Mouse (Mus musculus) embryonic facial prominence, embryonic 14.5 days (tissue): Measurements from ENCODE around the gene Urad. TPM values are rescaled to one million over a fixed set of nuclear protein-coding genes. Genes with fewer than 3 reads are reported as not detected.

Experiments
- ATAC-seq: fragments of 200-750 bp; cut with Nextera tagmentation; 2 replicates; pipeline ENCODE4 v1.8.0; 2017; ENCODE audit warnings: low read depth, moderate number of reproducible peaks, moderate TSS enrichment
- DNase-seq: peaks from one replicate; pipeline ENCODE4 v3.0.0-alpha.2; 2015; ENCODE audit warnings: low spot score
- H3K27ac ChIP-seq: fragments of 300-500 bp; sonication (generic); replicated peaks from 2 replicates; pipeline ENCODE4 v1.5.1; 2014; ENCODE audit warnings: low read depth, mild to moderate bottlenecking, low read length, moderate library complexity
- H3K27me3 ChIP-seq: fragments of 300-500 bp; sonication (generic); replicated peaks from 2 replicates; pipeline ENCODE4 v1.6.1; 2014; ENCODE audit warnings: low read length; ENCODE audit not compliant: control insufficient read depth, insufficient read depth
- H3K36me3 ChIP-seq: fragments of 300-500 bp; sonication (generic); 2 replicates; pipeline ENCODE4 v1.6.1; 2014; ENCODE audit warnings: low read length, mixed read lengths; ENCODE audit not compliant: control insufficient read depth, insufficient read depth
- H3K4me1 ChIP-seq: fragments of 300-500 bp; sonication (generic); 2 replicates; pipeline ENCODE4 v1.6.1; 2014; ENCODE audit warnings: antibody characterized with exemption, low read length; ENCODE audit not compliant: control insufficient read depth, insufficient read depth
- H3K4me2 ChIP-seq: fragments of 300-500 bp; sonication (generic); 2 replicates; pipeline ENCODE4 v1.6.1; 2014; ENCODE audit warnings: low read depth, mild to moderate bottlenecking, low read length, moderate library complexity, mixed read lengths
- H3K4me3 ChIP-seq: fragments of 300-500 bp; sonication (generic); 2 replicates; pipeline ENCODE4 v1.5.1; 2014; ENCODE audit warnings: low read depth, mild to moderate bottlenecking, low read length
- H3K9ac ChIP-seq: fragments of 300-500 bp; sonication (generic); 2 replicates; pipeline ENCODE4 v1.6.1; 2014; ENCODE audit warnings: low read depth, mild to moderate bottlenecking, low read length, moderate library complexity, mixed read lengths
- H3K9me3 ChIP-seq: fragments of 300-500 bp; sonication (generic); 2 replicates; pipeline ENCODE4 v1.6.1; 2016; ENCODE audit warnings: low read length; ENCODE audit not compliant: control insufficient read depth
- WGBS: fragments of 180-500 bp; shearing (Covaris S2); extraction: QIAGEN DNeasy Blood & Tissue Kit; methylation state at CpG from one replicate; pipeline ENCODE4 v1.1.7; 2014; 5-methylcytosine and 5-hydroxymethylcytosine counted together
- polyA plus RNA-seq: library from polyadenylated mRNA; unstranded; fragments of >200 nt; fragmentation: Nextera tagmentation; extraction: Ambion mirVana; gene quantifications from 2 replicates; pipeline ENCODE4 v1.2.1, GENCODE M21; 2014

Urad gene
- polyA plus RNA-seq, 1 experiment from 2014 or later = not detected

DNA sequence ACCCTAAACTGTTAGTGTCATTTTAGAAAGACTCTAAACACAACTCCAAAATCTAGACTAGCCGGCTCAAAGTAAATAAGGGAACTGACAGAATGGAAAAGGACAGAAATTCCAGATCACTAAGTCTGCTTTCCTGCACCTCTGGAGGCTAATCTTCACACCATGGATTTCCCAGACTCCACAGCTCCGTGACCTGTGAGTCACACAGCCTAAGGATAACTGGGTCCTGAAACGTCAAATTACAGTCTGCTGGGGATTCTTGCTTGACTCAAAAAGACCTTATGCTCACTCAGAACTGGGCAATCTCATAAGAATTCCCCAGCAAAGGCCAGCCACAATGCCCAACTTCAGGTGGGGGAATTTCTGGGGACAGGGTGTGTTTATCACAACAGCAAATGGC lies 33.5 kb upstream of the Urad start:
- no peak overlapping the region for H3K27ac ChIP-seq
- H3K4me1 ChIP-seq = no peaks in the 10 kb centered on the region
- no peaks in the 10 kb centered on the region for H3K9me3 ChIP-seq
- WGBS = 55% methylated on average over 3 of the region's 3 CpGs
- no peak overlapping the region for H3K9ac ChIP-seq
- DNase-seq = no peak
- H3K27me3 ChIP-seq = no peaks in the 10 kb centered on the region
- no peak overlapping the region for H3K4me3 ChIP-seq
- no peak for ATAC-seq
- H3K4me2 ChIP-seq = no peak overlapping the region
- no peaks in the 10 kb centered on the region for H3K36me3 ChIP-seq

DNA sequence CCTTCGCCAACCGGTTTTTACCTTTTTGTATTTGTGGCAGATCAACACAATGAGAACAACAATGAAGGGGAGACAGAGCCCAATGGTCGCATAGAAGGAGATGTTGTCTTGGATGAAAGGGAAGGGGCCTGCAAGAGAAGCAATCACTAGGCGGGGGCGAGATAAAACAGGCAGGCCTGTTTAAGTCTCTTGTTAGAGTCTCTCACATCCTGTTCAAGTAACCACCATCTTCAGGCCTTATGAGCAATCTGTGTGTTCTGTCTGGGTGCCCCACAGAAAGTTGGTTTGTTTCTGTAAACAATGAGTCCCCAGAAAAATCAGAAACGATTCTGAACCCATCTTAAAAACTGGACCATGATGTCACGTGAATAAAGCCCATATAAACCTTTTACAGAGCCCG lies 32.7 kb upstream of the Urad start:
- Histone ChIP-seq H3K36me3 (no peaks in the 10 kb centered on the region), H3K4me1 (no peaks in the 10 kb centered on the region), H3K9ac (no peak overlapping the region), H3K4me3 (no peak overlapping the region), H3K27me3 (no peaks in the 10 kb centered on the region), H3K4me2 (no peak overlapping the region), H3K9me3 (no peaks in the 10 kb centered on the region), H3K27ac (no peak overlapping the region)
- ATAC-seq = no peak
- WGBS = 80% methylated on average over 8 of the region's 8 CpGs
- DNase-seq = no peak

DNA sequence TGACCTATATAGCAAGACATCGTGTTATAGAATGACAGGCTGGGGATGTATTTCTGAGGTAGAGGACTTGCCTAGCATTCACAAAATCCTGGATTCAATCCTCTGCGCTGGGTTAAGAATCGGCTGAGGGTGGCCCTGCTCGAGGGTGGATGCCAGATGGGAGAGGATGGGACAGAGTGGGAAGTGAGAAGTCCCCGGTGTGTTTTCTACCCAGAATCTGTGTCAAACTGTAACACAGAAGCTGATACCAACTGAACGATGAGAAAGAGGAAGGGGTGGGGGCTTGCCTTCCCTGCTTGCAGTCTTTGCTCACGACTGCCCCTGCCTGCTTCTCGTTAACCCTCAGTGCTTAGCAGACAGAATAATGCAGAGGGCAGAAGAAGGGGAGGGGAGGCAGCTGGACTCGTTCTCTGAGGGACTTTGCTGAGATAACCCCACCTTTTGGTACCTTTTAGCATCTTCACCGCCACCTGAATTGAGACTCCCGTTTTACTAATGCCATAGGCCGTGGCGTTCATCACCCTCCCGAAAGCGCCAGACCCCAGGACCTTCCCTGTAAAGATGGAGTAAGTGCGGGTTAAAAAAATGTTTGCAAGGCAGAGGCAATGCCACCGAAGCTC lies 32.0 kb upstream of the Urad start:
- H3K4me2 ChIP-seq = no peak overlapping the region
- DNase-seq (no peak), ATAC-seq (no peak)
- no peak overlapping the region for H3K4me3 ChIP-seq
- no peak overlapping the region for H3K27ac ChIP-seq
- no peaks in the 10 kb centered on the region for H3K27me3 ChIP-seq
- H3K4me1 ChIP-seq = no peaks in the 10 kb centered on the region
- H3K9me3 ChIP-seq = no peaks in the 10 kb centered on the region
- H3K36me3 ChIP-seq = no peaks in the 10 kb centered on the region
- 55% methylated on average over 17 of the region's 17 CpGs for WGBS
- no peak overlapping the region for H3K9ac ChIP-seq

DNA sequence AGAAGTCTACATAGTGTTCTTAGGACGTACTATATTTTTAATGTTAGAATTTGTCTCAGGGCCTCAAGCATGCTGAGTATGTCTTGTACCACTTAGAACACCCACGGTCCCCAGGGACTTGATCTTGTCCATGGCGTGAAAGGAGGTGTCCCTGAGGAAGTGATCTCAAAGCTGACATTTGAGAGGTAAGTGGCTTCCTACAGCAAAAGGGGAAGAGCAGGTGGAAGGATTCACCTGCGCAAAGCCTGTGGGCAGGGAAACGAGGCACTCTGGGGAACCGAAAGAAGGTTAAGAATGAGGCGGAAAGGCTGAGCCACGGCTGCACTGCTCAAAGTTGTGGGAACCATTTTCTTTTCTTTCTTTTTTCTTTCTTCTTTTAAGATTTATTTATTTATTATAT lies 29.7 kb upstream of the Urad start:
- no peaks in the 10 kb centered on the region for H3K36me3 ChIP-seq
- 85% methylated on average over 8 of the region's 8 CpGs for WGBS
- H3K27me3 ChIP-seq = no peaks in the 10 kb centered on the region
- no peak overlapping the region for H3K9ac ChIP-seq
- no peak overlapping the region for H3K27ac ChIP-seq
- H3K4me2 ChIP-seq = no peak overlapping the region
- H3K9me3 ChIP-seq = no peaks in the 10 kb centered on the region
- ATAC-seq (no peak), DNase-seq (no peak)
- H3K4me1 ChIP-seq = no peaks in the 10 kb centered on the region
- no peak overlapping the region for H3K4me3 ChIP-seq

DNA sequence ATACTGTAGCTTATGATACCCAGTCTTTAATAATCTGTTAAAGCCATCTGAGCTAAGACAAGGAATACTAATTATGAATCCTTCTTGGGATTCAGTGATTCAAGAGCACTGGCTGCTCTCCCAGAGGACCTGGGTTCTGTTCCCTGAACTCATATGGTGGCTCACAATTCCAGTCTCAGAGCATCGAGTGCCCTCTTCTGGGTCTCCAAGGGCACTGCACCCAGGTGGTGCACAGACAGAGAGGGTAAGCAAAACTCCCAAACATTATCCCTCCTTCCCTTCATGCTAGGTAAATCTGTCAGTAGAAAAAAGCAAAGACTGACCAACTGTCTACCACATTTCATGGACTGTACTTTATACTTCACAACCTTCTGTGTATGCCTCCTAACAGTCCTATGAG lies 23.7 kb upstream of the Urad start:
- H3K4me1 ChIP-seq = no peaks in the 10 kb centered on the region
- WGBS = 67% methylated on average over 1 of the region's 1 CpGs

DNA sequence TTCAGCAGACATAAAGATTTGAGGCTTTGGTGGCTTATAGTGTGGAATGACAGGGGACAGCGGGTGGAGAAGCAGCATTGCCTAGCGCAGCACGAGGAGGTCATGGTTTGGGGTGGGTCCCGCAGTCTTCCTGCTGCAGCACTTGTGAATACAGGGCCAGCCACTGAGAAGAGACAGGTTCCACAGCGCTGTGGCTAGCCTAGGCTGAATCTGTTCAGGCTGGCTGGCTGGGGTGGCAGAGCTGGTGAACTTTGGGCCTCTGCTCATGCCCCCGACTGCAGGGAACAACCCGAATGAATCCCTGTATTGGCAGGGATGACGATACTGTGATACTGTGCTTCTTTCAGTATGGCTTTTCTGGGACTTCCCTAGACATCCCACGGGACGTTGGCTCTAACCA lies 21.7 kb upstream of the Urad start:
- no peaks in the 10 kb centered on the region for H3K27me3 ChIP-seq
- no peak overlapping the region for H3K4me2 ChIP-seq
- H3K4me3 ChIP-seq = no peak overlapping the region
- no peaks in the 10 kb centered on the region for H3K4me1 ChIP-seq
- ATAC-seq = no peak
- no peak for DNase-seq
- H3K36me3 ChIP-seq = no peaks in the 10 kb centered on the region
- WGBS = 84% methylated on average over 10 of the region's 10 CpGs
- no peaks in the 10 kb centered on the region for H3K9me3 ChIP-seq
- no peak overlapping the region for H3K27ac ChIP-seq
- no peak overlapping the region for H3K9ac ChIP-seq

More for the DNA sequence above, 23.7 kb upstream of the Urad start:
- no peaks in the 10 kb centered on the region for H3K36me3 ChIP-seq
- H3K4me2 ChIP-seq = no peak overlapping the region
- H3K4me3 ChIP-seq = no peak overlapping the region
- DNase-seq (no peak), ATAC-seq (no peak)
- no peaks in the 10 kb centered on the region for H3K9me3 ChIP-seq
- no peak overlapping the region for H3K9ac ChIP-seq
- no peak overlapping the region for H3K27ac ChIP-seq
- no peaks in the 10 kb centered on the region for H3K27me3 ChIP-seq

DNA sequence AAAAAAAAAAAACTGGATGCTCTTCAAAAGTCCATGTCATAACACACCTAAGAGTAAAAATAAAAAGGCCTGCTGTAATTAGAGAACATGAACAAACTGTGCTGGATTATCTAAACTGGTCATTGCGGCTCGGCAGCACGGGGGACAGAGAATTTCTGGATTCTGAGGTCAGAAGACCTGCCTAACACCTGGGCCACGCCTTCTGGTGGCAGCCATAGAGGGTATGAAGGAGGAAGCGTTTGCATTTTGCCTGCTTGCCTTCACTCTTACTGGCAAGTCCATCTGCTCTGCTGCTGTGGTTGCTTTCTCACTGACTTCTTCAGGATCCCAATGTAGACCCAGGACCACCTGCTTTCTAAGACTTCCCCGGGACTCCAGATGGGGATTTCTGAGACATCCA lies 20.7 kb upstream of the Urad start:
- WGBS = 88% methylated on average over 6 of the region's 6 CpGs
- no peaks in the 10 kb centered on the region for H3K27me3 ChIP-seq
- no peak for ATAC-seq
- H3K36me3 ChIP-seq = no peaks in the 10 kb centered on the region
- DNase-seq = no peak
- no peak overlapping the region for H3K9ac ChIP-seq
- no peak overlapping the region for H3K4me2 ChIP-seq
- H3K9me3 ChIP-seq = no peaks in the 10 kb centered on the region
- no peak overlapping the region for H3K4me3 ChIP-seq
- no peaks in the 10 kb centered on the region for H3K4me1 ChIP-seq
- H3K27ac ChIP-seq = no peak overlapping the region

DNA sequence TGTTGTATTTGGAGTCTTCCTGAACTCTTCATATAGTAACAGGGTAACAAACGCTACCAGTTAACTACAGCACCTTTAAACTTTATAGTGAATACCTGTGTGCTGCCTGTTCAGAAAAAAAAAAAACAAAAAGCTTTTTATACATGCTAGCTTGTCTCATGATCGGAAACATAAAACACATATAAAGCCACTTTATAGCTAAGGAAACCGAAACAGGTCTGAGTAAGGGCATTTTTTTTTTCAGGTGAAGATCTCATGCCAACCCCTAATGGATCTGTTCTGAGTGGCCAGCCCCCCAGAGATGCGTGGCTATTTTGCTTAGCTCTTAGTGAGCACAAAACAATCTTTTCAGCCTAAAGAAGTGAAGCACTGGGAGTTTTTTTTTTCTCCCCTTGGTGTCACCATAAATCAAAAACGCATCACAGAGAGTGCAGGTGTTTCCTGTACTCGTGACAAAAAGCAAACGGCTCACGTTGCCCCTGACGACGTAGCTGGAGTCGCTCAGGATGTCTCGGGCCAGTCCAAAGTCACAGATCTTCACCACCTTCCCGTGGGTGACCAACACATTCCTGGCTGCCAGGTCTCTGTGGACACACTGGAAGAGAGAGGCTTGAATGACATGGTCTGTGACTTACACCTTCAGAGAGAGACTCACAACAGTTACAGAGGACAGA lies 18.6 kb upstream of the Urad start:
- no peak overlapping the region for H3K27ac ChIP-seq
- no peak overlapping the region for H3K9ac ChIP-seq
- 60% methylated on average over 13 of the region's 13 CpGs for WGBS
- no peak for ATAC-seq
- H3K4me3 ChIP-seq = no peak overlapping the region
- no peaks in the 10 kb centered on the region for H3K9me3 ChIP-seq
- no peak overlapping the region for H3K4me2 ChIP-seq
- no peak for DNase-seq
- no peaks in the 10 kb centered on the region for H3K27me3 ChIP-seq
- H3K36me3 ChIP-seq = no peaks in the 10 kb centered on the region
- H3K4me1 ChIP-seq = no peaks in the 10 kb centered on the region

DNA sequence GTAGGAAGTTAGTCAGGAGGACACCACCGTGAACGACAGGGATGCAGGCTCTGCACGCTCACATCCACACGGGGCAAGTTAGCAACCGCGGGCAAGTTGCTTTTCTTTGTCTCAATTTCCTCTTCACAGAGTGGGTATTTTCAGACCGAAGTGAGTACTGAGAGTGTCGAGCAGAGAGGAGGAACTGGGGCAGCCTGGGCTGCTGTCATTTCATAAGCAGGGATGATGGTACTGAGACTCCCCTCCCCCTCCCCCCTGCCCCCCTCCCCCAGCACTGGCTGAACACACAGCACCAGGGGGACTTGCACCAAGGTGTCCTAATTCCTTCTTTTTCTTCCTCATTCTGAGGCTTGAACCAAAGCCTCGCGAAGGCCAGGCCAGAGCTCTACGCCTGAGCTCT lies 17.3 kb upstream of the Urad start:
- Histone ChIP-seq H3K36me3 (no peaks in the 10 kb centered on the region), H3K4me1 (no peaks in the 10 kb centered on the region), H3K9me3 (no peaks in the 10 kb centered on the region), H3K27me3 (no peaks in the 10 kb centered on the region), H3K27ac (no peak overlapping the region), H3K4me2 (no peak overlapping the region), H3K4me3 (no peak overlapping the region), H3K9ac (no peak overlapping the region)
- DNase-seq = no peak
- no peak for ATAC-seq
- WGBS = 86% methylated on average over 11 of the region's 11 CpGs
